Mouse (Mus musculus): ENCODE results near the gene Jmjd8. TPM values are rescaled to one million over a fixed set of nuclear protein-coding genes. Genes with fewer than 3 reads are reported as not detected.

Jmjd8 gene
- total and polyA plus RNA-seq, 2 experiments from 2014 or later: 26.2 to 32.2 TPM

GRCm38 (mm10) chr17:25860832-25861703 is 32.4 kb downstream of the Jmjd8 start, which contains the start of gene Wdr90:
Wdr90 (minus strand) TSS chr17:25861501.
- ATAC-seq (ENCODE audit: insufficient read depth, low read depth) (peak; percentile 93), DNase-seq (ENCODE audit: low spot score) (peak; percentile 90)
- TF ChIP-seq CTCF (IDR thresholded peaks at IDR 0.05; ENCODE audit: low read depth) (no peak), EP300 (IDR thresholded peaks at IDR 0.05; ENCODE audit: low read depth) (no peak)
- H3K4me2 ChIP-seq (ENCODE audit: low read depth, low read length): peak within 1 kb of the TSS; percentile 78
- H3K9me3 ChIP-seq (replicated peaks; ENCODE audit: control insufficient read depth, low read length): no peaks in the 10 kb centered on the region
- H3K36me3 ChIP-seq (replicated peaks; ENCODE audit: control insufficient read depth, insufficient read depth, low read length): peaks cover 17% of the 10 kb centered on the region
- H3K4me1 ChIP-seq (ENCODE audit: control insufficient read depth, insufficient read depth): peaks cover 12% of the 10 kb centered on the region
- H3K27me3 ChIP-seq (ENCODE audit: control insufficient read depth, insufficient read depth, low read length): no peaks in the 10 kb centered on the region
- H3K27ac ChIP-seq (ENCODE audit: low read depth): peak within 1 kb of the TSS; percentile 61
- peak within 1 kb of the TSS; percentile 55 for H3K4me3 ChIP-seq (ENCODE audit: low read depth, low read length)
- peak within 1 kb of the TSS; percentile 50 for H3K9ac ChIP-seq (replicated peaks; ENCODE audit: low read depth, low read length)
- WGBS: 3% methylated on average over 65 of the region's 65 CpGs

GRCm38 (mm10) chr17:25861704-25862612 is 33.3 kb downstream of the Jmjd8 start:
- DNase-seq (ENCODE audit: low spot score) (no peak), ATAC-seq (ENCODE audit: insufficient read depth, low read depth) (no peak)
- WGBS: 9% methylated on average over 6 of the region's 6 CpGs
- no peaks in the 10 kb centered on the region for H3K9me3 ChIP-seq (replicated peaks; ENCODE audit: control insufficient read depth, low read length)
- H3K27me3 ChIP-seq (ENCODE audit: control insufficient read depth, insufficient read depth, low read length): no peaks in the 10 kb centered on the region
- H3K4me2 ChIP-seq (ENCODE audit: low read depth, low read length): peak overlapping the region; percentile 78
- peak overlapping the region; percentile 40 for H3K9ac ChIP-seq (replicated peaks; ENCODE audit: low read depth, low read length)
- TF ChIP-seq CTCF (IDR thresholded peaks at IDR 0.05; ENCODE audit: low read depth) (no peak), EP300 (IDR thresholded peaks at IDR 0.05; ENCODE audit: low read depth) (no peak)
- H3K36me3 ChIP-seq (replicated peaks; ENCODE audit: control insufficient read depth, insufficient read depth, low read length): peaks cover 17% of the 10 kb centered on the region
- H3K4me3 ChIP-seq (ENCODE audit: low read depth, low read length): peak overlapping the region; percentile 55
- H3K27ac ChIP-seq (ENCODE audit: low read depth): peak overlapping the region; percentile 61
- H3K4me1 ChIP-seq (ENCODE audit: control insufficient read depth, insufficient read depth): peaks cover 21% of the 10 kb centered on the region

GRCm38 (mm10) chr17:25863681-25864080 is 35.0 kb downstream of the Jmjd8 start:
- no peak for TF ChIP-seq CTCF (IDR thresholded peaks at IDR 0.05; ENCODE audit: low read depth)
- no peak for TF ChIP-seq EP300 (IDR thresholded peaks at IDR 0.05; ENCODE audit: low read depth)
- peaks cover 21% of the 10 kb centered on the region for H3K4me1 ChIP-seq (ENCODE audit: control insufficient read depth, insufficient read depth)

GRCm38 (mm10) chr17:25864311-25864710 is 35.6 kb downstream of the Jmjd8 start:
- ATAC-seq (ENCODE audit: insufficient read depth, low read depth) (no peak), DNase-seq (ENCODE audit: low spot score) (no peak)
- no peaks in the 10 kb centered on the region for H3K9me3 ChIP-seq (replicated peaks; ENCODE audit: control insufficient read depth, low read length)
- TF ChIP-seq EP300 (IDR thresholded peaks at IDR 0.05; ENCODE audit: low read depth) (no peak), CTCF (IDR thresholded peaks at IDR 0.05; ENCODE audit: low read depth) (no peak)
- H3K4me1 ChIP-seq (ENCODE audit: control insufficient read depth, insufficient read depth): peaks cover 21% of the 10 kb centered on the region
- 76% methylated on average over 14 of the region's 14 CpGs for WGBS
- H3K4me3 ChIP-seq (ENCODE audit: low read depth, low read length): no peak overlapping the region
- no peak overlapping the region for H3K4me2 ChIP-seq (ENCODE audit: low read depth, low read length)
- no peak overlapping the region for H3K27ac ChIP-seq (ENCODE audit: low read depth)
- no peaks in the 10 kb centered on the region for H3K27me3 ChIP-seq (ENCODE audit: control insufficient read depth, insufficient read depth, low read length)
- no peak overlapping the region for H3K9ac ChIP-seq (replicated peaks; ENCODE audit: low read depth, low read length)
- H3K36me3 ChIP-seq (replicated peaks; ENCODE audit: control insufficient read depth, insufficient read depth, low read length): peaks cover 17% of the 10 kb centered on the region

More at GRCm38 (mm10) chr17:25863681-25864080, 35.0 kb downstream of the Jmjd8 start:
- H3K4me3 ChIP-seq (ENCODE audit: low read depth, low read length): no peak overlapping the region
- H3K9me3 ChIP-seq (replicated peaks; ENCODE audit: control insufficient read depth, low read length): no peaks in the 10 kb centered on the region
- no peak overlapping the region for H3K27ac ChIP-seq (ENCODE audit: low read depth)
- H3K4me2 ChIP-seq (ENCODE audit: low read depth, low read length): no peak overlapping the region
- ATAC-seq (ENCODE audit: insufficient read depth, low read depth) (no peak), DNase-seq (ENCODE audit: low spot score) (no peak)
- H3K9ac ChIP-seq (replicated peaks; ENCODE audit: low read depth, low read length): no peak overlapping the region
- no peaks in the 10 kb centered on the region for H3K27me3 ChIP-seq (ENCODE audit: control insufficient read depth, insufficient read depth, low read length)
- peaks cover 17% of the 10 kb centered on the region for H3K36me3 ChIP-seq (replicated peaks; ENCODE audit: control insufficient read depth, insufficient read depth, low read length)
- 88% methylated on average over 6 of the region's 6 CpGs for WGBS

GRCm38 (mm10) chr17:25865288-25865687 is 36.6 kb downstream of the Jmjd8 start:
- WGBS: 83% methylated on average over 11 of the region's 11 CpGs
- Histone ChIP-seq H3K27ac (ENCODE audit: low read depth) (no peak overlapping the region), H3K4me1 (ENCODE audit: control insufficient read depth, insufficient read depth) (peaks cover 21% of the 10 kb centered on the region)

More at GRCm38 (mm10) chr17:25865288-25865687, 36.6 kb downstream of the Jmjd8 start:
- Histone ChIP-seq H3K4me2 (ENCODE audit: low read depth, low read length) (no peak overlapping the region), H3K9me3 (replicated peaks; ENCODE audit: control insufficient read depth, low read length) (no peaks in the 10 kb centered on the region), H3K27me3 (ENCODE audit: control insufficient read depth, insufficient read depth, low read length) (no peaks in the 10 kb centered on the region), H3K36me3 (replicated peaks; ENCODE audit: control insufficient read depth, insufficient read depth, low read length) (peaks cover 17% of the 10 kb centered on the region), H3K4me3 (ENCODE audit: low read depth, low read length) (no peak overlapping the region), H3K9ac (replicated peaks; ENCODE audit: low read depth, low read length) (no peak overlapping the region)
- DNase-seq (ENCODE audit: low spot score) (no peak), ATAC-seq (ENCODE audit: insufficient read depth, low read depth) (no peak)
- no peak for TF ChIP-seq EP300 (IDR thresholded peaks at IDR 0.05; ENCODE audit: low read depth)

All from heart, postnatal 0 days (tissue).